Mouse (Mus musculus): ENCODE measurements around the gene Cda.
A peak's percentile ranks its signal among the peaks of the same experiment; 100 is the strongest.

Cda gene

GRCm38 (mm10) chr4:138367641-138368497 is at the start of gene Cda:
Gene Cda, minus strand, starts transcription at chr4:138367992.
- DNase-seq (ENCODE audit: low spot score in 2 of 2): no peak

GRCm38 (mm10) chr4:138416414-138416813 is 48.6 kb upstream of the Cda start:
- DNase-seq (ENCODE audit: low spot score in 2 of 2): no peak

GRCm38 (mm10) chr4:138415991-138416390 is 48.2 kb upstream of the Cda start:
- peak; percentile 63 to 80 for DNase-seq (ENCODE audit: low spot score in 2 of 2)

GRCm38 (mm10) chr4:138414725-138415124 is 46.9 kb upstream of the Cda start:
- peak; percentile 62 to 75 for DNase-seq (ENCODE audit: low spot score in 2 of 2)

- DNase-seq (ENCODE audit: low spot score in 2 of 2): no peak
Measured at GRCm38 (mm10) chr4:138411504-138412121, 43.8 kb upstream of the Cda start.

GRCm38 (mm10) chr4:138411011-138411410 is 43.2 kb upstream of the Cda start:
- DNase-seq (ENCODE audit: low spot score in 2 of 2): no peak

- DNase-seq (ENCODE audit: low spot score in 2 of 2): no peak
Measured at GRCm38 (mm10) chr4:138407479-138408194, 39.8 kb upstream of the Cda start.

GRCm38 (mm10) chr4:138404806-138405205 is 37.0 kb upstream of the Cda start:
- no peak for DNase-seq (ENCODE audit: low spot score in 2 of 2)

- no peak for DNase-seq (ENCODE audit: low spot score in 2 of 2)
Measured at GRCm38 (mm10) chr4:138396711-138397110, 28.9 kb upstream of the Cda start.

GRCm38 (mm10) chr4:138395971-138396645 is 28.3 kb upstream of the Cda start, which contains the start of gene Fam43b:
Gene Fam43b, minus strand, starts transcription at chr4:138396528.
- DNase-seq (ENCODE audit: low spot score in 2 of 2): peak; percentile 84

- peak; percentile 40 to 41 for DNase-seq (ENCODE audit: low spot score in 2 of 2)
Measured at GRCm38 (mm10) chr4:138395087-138395970, 27.5 kb upstream of the Cda start.

GRCm38 (mm10) chr4:138393703-138394102 is 25.9 kb upstream of the Cda start:
- no peak for DNase-seq (ENCODE audit: low spot score in 2 of 2)

GRCm38 (mm10) chr4:138383789-138384188 is 16.0 kb upstream of the Cda start:
- DNase-seq (ENCODE audit: low spot score in 2 of 2): no peak

- no peak for DNase-seq (ENCODE audit: low spot score in 2 of 2)
Measured at GRCm38 (mm10) chr4:138382462-138382861, 14.7 kb upstream of the Cda start.

GRCm38 (mm10) chr4:138380132-138380689 is 12.4 kb upstream of the Cda start:
- DNase-seq (ENCODE audit: low spot score in 2 of 2): no peak

GRCm38 (mm10) chr4:138379091-138379840 is 11.5 kb upstream of the Cda start:
- DNase-seq (ENCODE audit: low spot score in 2 of 2): peak; percentile 53 to 59

- no peak for DNase-seq (ENCODE audit: low spot score in 2 of 2)
Measured at GRCm38 (mm10) chr4:138377526-138377925, 9.7 kb upstream of the Cda start.

GRCm38 (mm10) chr4:138375117-138375516 is 7.3 kb upstream of the Cda start:
- DNase-seq (ENCODE audit: low spot score in 2 of 2): no peak

- no peak for DNase-seq (ENCODE audit: low spot score in 2 of 2)
Measured at GRCm38 (mm10) chr4:138370996-138371516, 3.3 kb upstream of the Cda start.

All from right cerebral cortex, postnatal 36 days (tissue).